9 mouse cellular contexts compared by ENCODE assay signal in genomic region chrX:102476784-102477183, GRCm38 (mm10). TPM values are rescaled to one million over a fixed set of nuclear protein-coding genes. Genes with fewer than 3 reads are reported as not detected.
DNase-seq lines count a peak whose midpoint lies in the region; ATAC-seq and TF ChIP-seq lines count a peak whose summit lies in the region.
"Had no signal": no experiment of that assay in that cellular context is flagged by ENCODE, and none has a peak within 500 bp of the region (broad histone marks: within the 10 kb centered on the region; RNA-seq: fewer than 3 reads in every experiment).

No protein-coding gene starts in this region.

- peaks cover 12% of the 10 kb centered on the region for H3K27me3 ChIP-seq in Patski
- H3K27me3 ChIP-seq in midbrain, embryonic 15.5 days (replicated peaks), result peaks cover 2% of the 10 kb centered on the region; the same call in 1 of the 2 replicates
- H3K27me3 ChIP-seq: lung, embryonic 15.5 days had no signal

- no peak overlapping the region for H3K4me3 ChIP-seq in midbrain, embryonic 15.5 days
- H3K4me3 ChIP-seq: lung, embryonic 15.5 days had no signal

- CTCF ChIA-PET in Patski (lab: Charles Lee), result interaction anchor here (1.3 to 3.1 kb wide), 3 partner anchors 41 to 257 kb away, joined by 3 to 9 read pairs (median 5); no protein-coding TSS in a partner anchor

- in situ Hi-C loops in Patski (cut with MboI; ENCODE audit: low pct_unique_long_range_greater_than_20kb), result no loop called here

- H3K9me3 ChIP-seq in midbrain, embryonic 15.5 days, result no peaks in the 10 kb centered on the region
- H3K9me3 ChIP-seq: lung, embryonic 15.5 days had no signal

- H3K27ac ChIP-seq in midbrain, embryonic 15.5 days, result no peak overlapping the region
- H3K27ac ChIP-seq: lung, embryonic 15.5 days had no signal

- peak; percentile 54 for DNase-seq in heart, adult 8-10 months (ENCODE audit: low spot score)
- no peak for DNase-seq in heart, adult 11 months
- peak; percentile 7 for DNase-seq in Patski (ENCODE audit: low read depth, low spot score)
- DNase-seq in cerebellum, postnatal 36 days, result peak; percentile 78 to 88
- DNase-seq in gastrocnemius, postnatal 36 days, result peak; percentile 16 to 55
- peak; percentile 73 to 83 for DNase-seq in left cerebral cortex, adult 18-20 months (ENCODE audit: low spot score in 2 of 2)
- peak; percentile 34 for DNase-seq in telencephalon, adult 2 months (ENCODE audit: low read depth, low spot score)

- intact Hi-C loops in gastrocnemius, postnatal 36 days (cut with DNase I), result loop anchor here (5.0 kb wide), 1 partner anchor 259 kb away; no protein-coding TSS in a partner anchor

- no peak overlapping the region for H3K9ac ChIP-seq in midbrain, embryonic 15.5 days
- H3K9ac ChIP-seq: lung, embryonic 15.5 days had no signal

- WGBS in midbrain, embryonic 15.5 days, result 33% methylated on average over 3 of the region's 3 CpGs

- no peak overlapping the region for H3K4me2 ChIP-seq in midbrain, embryonic 15.5 days
- H3K4me2 ChIP-seq: lung, embryonic 15.5 days had no signal

- TF ChIP-seq CTCF in Patski (IDR thresholded peaks at IDR 0.05), result peak; percentile 86

- ATAC-seq in Patski, result no peak
- ATAC-seq in midbrain, embryonic 15.5 days (replicated peaks), result 0 out of 2 replicates have a peak, but pooled peaks have one; percentile 62

- no peaks in the 10 kb centered on the region for H3K36me3 ChIP-seq in midbrain, embryonic 15.5 days (replicated peaks)
- H3K36me3 ChIP-seq: lung, embryonic 15.5 days had no signal

- no peaks in the 10 kb centered on the region for H3K4me1 ChIP-seq in midbrain, embryonic 15.5 days
- H3K4me1 ChIP-seq: lung, embryonic 15.5 days had no signal

- POLR2A ChIA-PET in Patski (lab: Charles Lee), result no interaction called here

RNA-seq across cellular contexts. Expression of gene Hdac8, which starts 28.4 kb away (rescaled TPM):
- 1 to 10 TPM; 3.8 to 4.1 (median 4.0) TPM for total RNA-seq in heart, adult 8-10 months (2022)
- 15.3 TPM for polyA plus RNA-seq in Patski (2021)
- total RNA-seq in gastrocnemius, postnatal 36 days (2021), result 1 to 10 TPM; 2.9 to 4.0 TPM
- 10 to 100 TPM; 14.0 to 16.7 TPM for total RNA-seq in left cerebral cortex, adult 18-20 months (2021)
- 7.8 and 9.3 TPM in 2 replicates for polyA plus RNA-seq in midbrain, embryonic 15.5 days (2015; fragmentation: Nextera tagmentation; extraction: Ambion mirVana)
